Mouse (Mus musculus): Measurements from ENCODE around the gene Slc35c2.

- TF ChIP-seq CTCF (IDR thresholded peaks at IDR 0.05; ENCODE audit: control insufficient read depth, insufficient read depth, insufficient read length) (no peak), CEBPB (IDR thresholded peaks at IDR 0.05; ENCODE audit: low read depth) (no peak), MAX (IDR thresholded peaks at IDR 0.05) (no peak), FOSL1 (IDR thresholded peaks at IDR 0.05; ENCODE audit: insufficient read depth, low read length, poor library complexity, severe bottlenecking) (no peak), USF1 (IDR thresholded peaks at IDR 0.05; ENCODE audit: low read depth) (no peak), MYOG (IDR thresholded peaks at IDR 0.05; ENCODE audit: control insufficient read depth, extremely low read depth, insufficient read length) (no peak), MYOD1 (IDR thresholded peaks at IDR 0.05; ENCODE audit: control insufficient read depth, insufficient read length, low read depth) (no peak)
These were observed 47.3 kb downstream of the Slc35c2 start for GRCm38 (mm10) chr2:165240371-165240770.
